Mouse (Mus musculus): ENCODE data around the gene Slc39a12. TPM values are rescaled to one million over a fixed set of nuclear protein-coding genes. Genes with fewer than 3 reads are reported as not detected.
A peak's percentile ranks its signal among the peaks of the same experiment; 100 is the strongest.

Slc39a12 gene
- polyA plus RNA-seq, 1 experiment from 2014 or later, result not detected

GRCm38 (mm10) chr2:14494132-14494531 is 106.0 kb downstream of the Slc39a12 start:
- no peak for ATAC-seq (replicated peaks; ENCODE audit: insufficient number of reproducible peaks, insufficient read depth, low FRiP score, low read depth)
- H3K27ac ChIP-seq, result peak overlapping the region; percentile 32
- WGBS, result 28% methylated on average over 5 of the region's 5 CpGs

DNA sequence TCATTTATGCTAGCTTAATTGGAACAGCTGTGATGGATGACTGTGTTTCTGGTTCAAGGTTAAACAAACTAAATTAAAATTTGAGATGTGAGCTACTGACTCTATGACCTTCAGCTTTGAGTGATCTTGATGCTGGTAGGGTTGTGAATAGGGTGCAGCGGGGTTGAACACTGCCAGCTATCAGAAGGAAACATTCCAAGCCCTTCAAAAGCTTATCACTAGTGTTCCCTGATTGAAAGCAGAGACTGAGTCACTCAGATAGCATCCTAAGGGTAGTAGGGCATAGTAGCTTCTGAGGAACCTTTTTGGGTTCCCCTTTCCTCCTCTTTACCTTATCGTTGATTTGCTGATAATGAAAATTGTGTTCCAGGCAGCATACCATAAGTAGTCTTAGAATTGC is 108.0 kb downstream of the Slc39a12 start:
- 15% methylated on average over 2 of the region's 2 CpGs for WGBS
- no peaks in the 10 kb centered on the region for H3K9me3 ChIP-seq (replicated peaks)
- ATAC-seq (replicated peaks; ENCODE audit: insufficient number of reproducible peaks, insufficient read depth, low FRiP score, low read depth), result peak; percentile 89
- no peaks in the 10 kb centered on the region for H3K36me3 ChIP-seq
- H3K4me2 ChIP-seq, result peak overlapping the region; percentile 34
- H3K4me1 ChIP-seq (replicated peaks), result peaks cover 21% of the 10 kb centered on the region
- no peak overlapping the region for H3K9ac ChIP-seq
- H3K4me3 ChIP-seq, result no peak overlapping the region
- H3K27ac ChIP-seq, result peak overlapping the region; percentile 88
- H3K27me3 ChIP-seq, result no peaks in the 10 kb centered on the region

More at GRCm38 (mm10) chr2:14494132-14494531, 106.0 kb downstream of the Slc39a12 start:
- H3K36me3 ChIP-seq, result no peaks in the 10 kb centered on the region
- no peak overlapping the region for H3K9ac ChIP-seq
- H3K9me3 ChIP-seq (replicated peaks), result no peaks in the 10 kb centered on the region
- no peak overlapping the region for H3K4me2 ChIP-seq
- peaks cover 24% of the 10 kb centered on the region for H3K4me1 ChIP-seq (replicated peaks)
- no peaks in the 10 kb centered on the region for H3K27me3 ChIP-seq
- no peak overlapping the region for H3K4me3 ChIP-seq

- WGBS, result 13% methylated on average over 3 of the region's 3 CpGs
- H3K36me3 ChIP-seq, result no peaks in the 10 kb centered on the region
- peak overlapping the region; percentile 61 for H3K27ac ChIP-seq
- H3K4me2 ChIP-seq, result no peak overlapping the region
- no peaks in the 10 kb centered on the region for H3K27me3 ChIP-seq
- H3K9ac ChIP-seq, result no peak overlapping the region
- peaks cover 10% of the 10 kb centered on the region for H3K4me1 ChIP-seq (replicated peaks)
- peak; percentile 73; the same call in 1 of the 2 replicates for ATAC-seq (replicated peaks; ENCODE audit: insufficient number of reproducible peaks, insufficient read depth, low FRiP score, low read depth)
- H3K4me3 ChIP-seq, result no peak overlapping the region
- H3K9me3 ChIP-seq (replicated peaks), result no peaks in the 10 kb centered on the region
Observed at GRCm38 (mm10) chr2:14502482-14502881, 114.4 kb downstream of the Slc39a12 start.

DNA sequence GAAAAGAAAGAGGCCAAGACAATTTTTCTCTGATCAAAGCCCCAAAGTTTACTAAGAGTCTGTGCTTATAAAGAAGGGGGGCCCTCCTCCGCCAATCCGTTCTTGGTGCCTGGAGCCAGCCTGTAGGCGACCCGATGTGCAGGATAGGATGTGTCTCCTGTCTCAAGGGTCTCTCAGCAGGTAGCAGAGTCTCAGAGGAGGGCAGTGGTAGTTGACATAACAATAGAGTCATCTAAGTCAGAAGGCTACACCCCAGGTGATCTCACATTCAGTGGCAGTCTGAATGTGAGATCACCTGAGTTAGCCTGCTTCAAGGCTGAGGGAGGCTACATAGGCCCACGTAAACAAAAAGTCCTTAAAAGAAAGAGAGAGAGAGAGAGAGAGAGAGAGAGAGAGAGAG is 130.1 kb downstream of the Slc39a12 start:
- ATAC-seq (replicated peaks; ENCODE audit: insufficient number of reproducible peaks, insufficient read depth, low FRiP score, low read depth), result no peak
- Histone ChIP-seq H3K36me3 (no peaks in the 10 kb centered on the region), H3K4me3 (no peak overlapping the region), H3K9ac (no peak overlapping the region), H3K9me3 (replicated peaks) (no peaks in the 10 kb centered on the region), H3K27ac (no peak overlapping the region), H3K4me1 (replicated peaks) (peaks cover 6% of the 10 kb centered on the region), H3K4me2 (no peak overlapping the region), H3K27me3 (no peaks in the 10 kb centered on the region)
- WGBS, result 71% methylated on average over 5 of the region's 5 CpGs

DNA sequence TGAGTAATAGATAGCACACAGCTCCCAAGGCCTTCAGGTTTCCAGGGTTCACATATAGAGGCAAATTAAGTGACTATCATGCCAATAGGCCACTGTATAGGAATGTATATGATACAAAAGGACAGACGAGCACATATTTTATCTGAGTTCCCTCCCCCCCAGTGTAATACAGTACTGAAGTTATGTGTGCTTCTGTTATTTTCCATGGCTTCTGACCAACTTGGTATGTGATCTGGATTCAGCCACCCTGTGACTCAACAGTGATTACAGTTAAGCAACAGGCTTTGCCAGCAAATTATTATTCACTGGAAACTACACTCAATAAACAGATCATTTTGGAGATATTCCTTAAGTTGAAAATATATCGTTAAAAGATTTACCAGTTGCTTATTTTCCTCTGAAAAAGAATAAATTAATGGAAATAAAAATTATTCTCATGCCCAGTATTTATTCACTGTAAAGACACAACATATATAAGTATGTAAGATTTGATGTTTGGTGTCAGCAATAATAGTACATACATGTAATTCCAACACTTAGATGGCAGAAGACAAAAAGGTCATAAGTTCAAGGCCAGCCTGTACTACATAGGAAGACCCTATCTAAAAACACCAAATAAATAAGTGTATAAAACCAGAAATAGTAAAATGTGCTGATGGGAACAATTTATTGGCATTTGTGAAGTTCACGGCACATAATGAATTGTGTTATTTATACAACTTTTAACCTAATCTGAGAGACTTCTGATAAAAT is 146.4 kb downstream of the Slc39a12 start:
- H3K9me3 ChIP-seq (replicated peaks), result no peaks in the 10 kb centered on the region
- H3K27ac ChIP-seq, result no peak overlapping the region
- H3K4me3 ChIP-seq, result no peak overlapping the region
- no peak for ATAC-seq (replicated peaks; ENCODE audit: insufficient number of reproducible peaks, insufficient read depth, low FRiP score, low read depth)
- H3K27me3 ChIP-seq, result no peaks in the 10 kb centered on the region
- H3K36me3 ChIP-seq, result no peaks in the 10 kb centered on the region
- no peak overlapping the region for H3K4me2 ChIP-seq
- 71% methylated on average over 3 of the region's 3 CpGs for WGBS
- H3K9ac ChIP-seq, result no peak overlapping the region
- H3K4me1 ChIP-seq (replicated peaks), result no peaks in the 10 kb centered on the region

DNA sequence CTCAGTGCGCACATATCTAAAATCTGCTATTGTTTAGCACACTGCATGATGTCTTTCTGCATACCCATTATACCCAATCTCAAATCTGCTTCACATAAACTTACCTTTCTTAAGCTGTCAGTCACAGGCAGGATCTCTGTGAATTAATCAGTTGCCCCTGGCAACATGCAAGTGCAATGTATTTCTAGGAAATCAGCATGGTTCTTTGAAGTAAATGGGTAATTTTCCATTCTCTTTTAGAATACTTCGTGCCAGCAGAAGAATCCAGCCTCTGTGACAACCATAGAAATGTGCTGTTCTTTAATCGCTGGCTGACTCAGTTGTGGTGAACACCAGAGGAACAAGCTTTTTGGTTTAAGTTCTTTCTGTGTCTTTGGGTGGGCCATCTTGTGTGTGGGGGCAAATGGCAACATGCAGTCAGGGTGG is 147.1 kb downstream of the Slc39a12 start:
- Histone ChIP-seq H3K4me2 (no peak overlapping the region), H3K27me3 (no peaks in the 10 kb centered on the region), H3K9me3 (replicated peaks) (no peaks in the 10 kb centered on the region), H3K9ac (no peak overlapping the region), H3K36me3 (no peaks in the 10 kb centered on the region), H3K4me3 (no peak overlapping the region), H3K4me1 (replicated peaks) (no peaks in the 10 kb centered on the region), H3K27ac (no peak overlapping the region)
- no peak for ATAC-seq (replicated peaks; ENCODE audit: insufficient number of reproducible peaks, insufficient read depth, low FRiP score, low read depth)
- 87% methylated on average over 3 of the region's 3 CpGs for WGBS

DNA sequence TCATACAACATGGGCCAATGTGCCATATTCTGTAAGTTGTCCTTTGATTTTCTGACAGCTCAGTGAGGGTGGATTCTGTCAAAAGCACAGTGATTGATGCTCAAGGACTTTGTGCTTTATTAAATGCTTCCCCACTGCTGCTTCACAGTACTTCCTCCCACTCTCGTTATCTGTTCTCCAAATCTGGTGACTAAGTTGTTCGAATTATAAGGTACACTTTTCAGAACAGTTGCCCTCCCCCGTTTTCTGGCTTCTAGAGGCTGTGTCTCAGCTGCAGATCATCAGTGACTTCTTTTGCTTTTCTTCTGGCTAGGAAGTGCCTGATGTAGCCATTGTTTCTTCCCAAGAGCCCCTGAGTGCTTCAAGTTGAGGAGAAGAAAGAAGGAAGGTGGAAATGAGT is 149.7 kb downstream of the Slc39a12 start:
- H3K4me1 ChIP-seq (replicated peaks), result no peaks in the 10 kb centered on the region
- no peak overlapping the region for H3K27ac ChIP-seq
- H3K36me3 ChIP-seq, result no peaks in the 10 kb centered on the region
- no peak overlapping the region for H3K4me3 ChIP-seq
- no peak overlapping the region for H3K4me2 ChIP-seq
- H3K27me3 ChIP-seq, result no peaks in the 10 kb centered on the region
- 56% methylated on average over 3 of the region's 3 CpGs for WGBS
- no peak for ATAC-seq (replicated peaks; ENCODE audit: insufficient number of reproducible peaks, insufficient read depth, low FRiP score, low read depth)
- H3K9ac ChIP-seq, result no peak overlapping the region
- H3K9me3 ChIP-seq (replicated peaks), result no peaks in the 10 kb centered on the region

- Histone ChIP-seq H3K27ac (0 out of 2 replicates have a peak overlapping the region, but pooled peaks have one; percentile 6), H3K36me3 (no peaks in the 10 kb centered on the region)
- peak; percentile 35; the same call in 1 of the 2 replicates for ATAC-seq (replicated peaks; ENCODE audit: insufficient number of reproducible peaks, insufficient read depth, low FRiP score, low read depth)
Observed at GRCm38 (mm10) chr2:14543355-14543754, 155.2 kb downstream of the Slc39a12 start.

DNA sequence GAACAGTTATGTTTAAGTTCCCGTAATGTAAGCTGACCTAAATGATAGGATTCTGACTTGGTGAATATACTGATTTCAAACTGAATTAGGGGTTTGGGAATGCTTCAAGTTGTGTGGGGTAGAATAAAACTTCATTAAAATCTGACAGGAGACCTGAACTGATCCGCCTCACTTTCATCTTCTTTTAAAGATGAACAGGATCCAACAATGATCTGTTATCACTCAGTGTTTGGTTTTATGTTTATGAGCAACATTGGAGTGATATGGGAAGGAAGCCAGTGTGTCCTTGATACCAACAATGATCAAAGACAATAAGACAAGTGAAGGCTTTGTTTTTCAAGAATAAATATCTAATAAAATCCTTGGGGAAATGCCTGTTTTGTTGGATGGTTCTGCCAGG is 155.7 kb downstream of the Slc39a12 start:
- Histone ChIP-seq H3K4me3 (no peak overlapping the region), H3K4me1 (replicated peaks) (peaks cover 6% of the 10 kb centered on the region), H3K9me3 (replicated peaks) (no peaks in the 10 kb centered on the region), H3K4me2 (no peak overlapping the region), H3K27me3 (no peaks in the 10 kb centered on the region), H3K36me3 (no peaks in the 10 kb centered on the region), H3K27ac (0 out of 2 replicates have a peak overlapping the region, but pooled peaks have one; percentile 6), H3K9ac (no peak overlapping the region)
- 70% methylated on average over 2 of the region's 2 CpGs for WGBS
- ATAC-seq (replicated peaks; ENCODE audit: insufficient number of reproducible peaks, insufficient read depth, low FRiP score, low read depth), result no peak

More at GRCm38 (mm10) chr2:14543355-14543754, 155.2 kb downstream of the Slc39a12 start:
- Histone ChIP-seq H3K4me2 (no peak overlapping the region), H3K4me3 (no peak overlapping the region), H3K9ac (no peak overlapping the region), H3K4me1 (replicated peaks) (peaks cover 6% of the 10 kb centered on the region), H3K9me3 (replicated peaks) (no peaks in the 10 kb centered on the region), H3K27me3 (no peaks in the 10 kb centered on the region)
- WGBS, result 27% methylated on average over 3 of the region's 3 CpGs

Other genes with a start within 250 kb of the Slc39a12 start
- 0.06 and 0.10 TPM in 2 replicates for gene Tmem236, start 213.8 kb upstream of the Slc39a12 start, polyA plus RNA-seq (2015; fragmentation: Nextera tagmentation; extraction: Ambion mirVana)
- gene Mrc1, start 158.9 kb upstream of the Slc39a12 start, polyA plus RNA-seq (2015; fragmentation: Nextera tagmentation; extraction: Ambion mirVana), result 3.8 and 4.6 TPM in 2 replicates
- 10.1 and 12.2 TPM in 2 replicates for gene Cacnb2, start 214.8 kb downstream of the Slc39a12 start, polyA plus RNA-seq (2015; fragmentation: Nextera tagmentation; extraction: Ambion mirVana)